In genomic region chr5:122541871-122542270, GRCm38 (mm10) we compare ENCODE assay signal across 26 mouse cellular contexts.
"Had no signal": no experiment of that assay in that cellular context is flagged by ENCODE, and none has a peak within 500 bp of the region (broad histone marks: within the 10 kb centered on the region; RNA-seq: fewer than 3 reads in every experiment).

No protein-coding gene starts in this region.

- H3K9ac ChIP-seq: forebrain, postnatal 0 days; heart, embryonic 12.5 days; hindbrain, embryonic 12.5 days; hindbrain, embryonic 14.5 days; intestine, embryonic 15.5 days; limb, embryonic 12.5 days; liver, embryonic 14.5 days had no signal

- H3K27ac ChIP-seq: hindbrain, embryonic 10.5 days; hindbrain, embryonic 12.5 days; hindbrain, embryonic 14.5 days; intestine, embryonic 15.5 days; left cerebral cortex, adult 2 months; limb, embryonic 10.5 days; limb, embryonic 12.5 days; liver, embryonic 14.5 days had no signal

- DNase-seq: forebrain, postnatal 0 days; gastrocnemius, postnatal 14 days; gastrocnemius, postnatal 36 days; heart, adult 18-20 months; heart, postnatal 10 days; heart, postnatal 4 days; kidney, adult 18-20 months; kidney, adult 8-10 months; kidney, postnatal 10 days; kidney, postnatal 25 days; kidney, postnatal 4 days; layer of hippocampus, adult 9-11 months; liver had no signal

- H3K4me2 ChIP-seq: heart, embryonic 12.5 days; hindbrain, embryonic 12.5 days; hindbrain, embryonic 14.5 days; intestine, embryonic 15.5 days; limb, embryonic 12.5 days had no signal

- H3K4me1 ChIP-seq: hindbrain, embryonic 10.5 days; hindbrain, embryonic 12.5 days; intestine, embryonic 15.5 days; limb, embryonic 10.5 days; limb, embryonic 12.5 days had no signal

- H3K27me3 ChIP-seq: heart, embryonic 12.5 days; hindbrain, embryonic 12.5 days; intestine, embryonic 15.5 days; limb, embryonic 12.5 days had no signal

- H3K9me3 ChIP-seq: heart, embryonic 10.5 days; heart, embryonic 12.5 days; hindbrain, embryonic 12.5 days; intestine, embryonic 15.5 days; limb, embryonic 10.5 days; limb, embryonic 12.5 days had no signal

- H3K4me3 ChIP-seq: heart, embryonic 10.5 days; heart, embryonic 12.5 days; hindbrain, embryonic 10.5 days; hindbrain, embryonic 12.5 days; intestine, embryonic 15.5 days; left cerebral cortex, adult 2 months; limb, embryonic 10.5 days; limb, embryonic 12.5 days had no signal

- ATAC-seq: forebrain, postnatal 0 days; hindbrain, embryonic 16.5 days; inflammation-experienced regulatory T-cells, adult 6 months; intestine, embryonic 15.5 days; intestine, postnatal 0 days had no signal
